Mouse (Mus musculus) olfactory bulb, adult 2 months (tissue): ENCODE measurements around the gene Tmem108. TPM values are rescaled to one million over a fixed set of nuclear protein-coding genes. Genes with fewer than 3 reads are reported as not detected.

Source experiments
- H3K27ac ChIP-seq: fragments of 200-500 bp; 2 replicates; pipeline ENCODE4 v1.5.1; 2012; ENCODE audit warnings: low read depth, low read length; ENCODE audit not compliant: insufficient read depth
- H3K4me1 ChIP-seq: fragments of 200-500 bp; 2 replicates; pipeline ENCODE4 v1.6.1; 2012; ENCODE audit warnings: low read length; ENCODE audit not compliant: control insufficient read depth, insufficient read depth
- H3K4me3 ChIP-seq: fragments of 200-500 bp; 2 replicates; pipeline ENCODE4 v1.5.1; 2012; ENCODE audit warnings: mild to moderate bottlenecking, low read depth, low read length, moderate library complexity; ENCODE audit not compliant: insufficient read depth
- CTCF ChIP-seq: fragments of 200-500 bp; IDR thresholded peaks from 2 replicates; pipeline ENCODE4 v1.5.1; 2012; ENCODE audit warnings: low read depth, mild to moderate bottlenecking, low read length, moderate library complexity; ENCODE audit not compliant: insufficient read depth
- POLR2A ChIP-seq: fragments of 200-500 bp; IDR thresholded peaks from 2 replicates; pipeline ENCODE4 v1.6.1; 2012; ENCODE audit warnings: mild to moderate bottlenecking, low read depth, low read length, moderate library complexity; ENCODE audit not compliant: insufficient read depth
- WGBS: fragments of 180-500 bp; shearing (Covaris S2); methylation state at CpG from one replicate; pipeline ENCODE4 v1.1.7; 2018; 5-methylcytosine and 5-hydroxymethylcytosine counted together
- polyA plus RNA-seq: library from polyadenylated mRNA; stranded (reverse); fragments of >200 nt; gene quantifications from 2 replicates; pipeline ENCODE4 v1.2.4, GENCODE M21; 2012; ENCODE audit warnings: low replicate concordance; ENCODE audit not compliant: missing spikeins, insufficient read depth, insufficient read length

The Tmem108 gene
- polyA plus RNA-seq, 1 experiment, result not detected

- Histone ChIP-seq H3K4me1 (peaks cover 19% of the 10 kb centered on the region), H3K4me3 (no peak overlapping the region), H3K27ac (peak overlapping the region; percentile 67)
- 30% methylated on average over 22 of the region's 22 CpGs for WGBS
- TF ChIP-seq CTCF, result no peak
- TF ChIP-seq POLR2A, result no peak
Observed at GRCm38 (mm10) chr9:103546695-103547645, 214.7 kb downstream of the Tmem108 start.

GRCm38 (mm10) chr9:103545729-103546128, 215.9 kb downstream of the Tmem108 start:
- peaks cover 17% of the 10 kb centered on the region for H3K4me1 ChIP-seq

GRCm38 (mm10) chr9:103545271-103545670, 216.4 kb downstream of the Tmem108 start:
- H3K27ac ChIP-seq, result no peak overlapping the region; the same call in 1 of the 2 replicates
- no peak overlapping the region for H3K4me3 ChIP-seq
- H3K4me1 ChIP-seq, result peaks cover 15% of the 10 kb centered on the region
- 41% methylated on average over 4 of the region's 4 CpGs for WGBS
- TF ChIP-seq CTCF (no peak), POLR2A (no peak)

More at GRCm38 (mm10) chr9:103545729-103546128, 215.9 kb downstream of the Tmem108 start:
- 55% methylated on average over 4 of the region's 4 CpGs for WGBS
- Histone ChIP-seq H3K4me3 (no peak overlapping the region), H3K27ac (no peak overlapping the region)
- TF ChIP-seq CTCF (no peak), POLR2A (no peak)

DNA sequence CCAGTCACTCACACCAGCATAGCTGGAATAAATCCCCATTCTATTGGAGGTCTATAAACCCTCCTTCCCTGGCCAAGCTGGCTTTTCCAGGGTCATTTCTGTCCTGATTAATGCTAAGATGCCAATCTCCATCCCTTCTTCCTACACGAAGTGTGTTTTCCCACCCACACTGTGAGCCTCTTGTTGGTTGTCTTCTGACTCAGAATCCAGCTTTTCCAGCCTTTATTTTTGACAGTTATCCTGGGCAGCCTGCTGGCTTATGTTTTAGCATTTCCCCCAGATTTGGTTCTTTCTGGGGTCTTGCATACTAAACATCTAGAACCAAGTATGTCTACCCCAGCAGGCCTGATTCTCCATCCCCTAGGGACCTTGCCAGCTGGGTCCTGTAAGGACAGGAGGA, 217.0 kb downstream of the Tmem108 start:
- 36% methylated on average over 1 of the region's 1 CpGs for WGBS
- Histone ChIP-seq H3K4me3 (no peak overlapping the region), H3K27ac (no peak overlapping the region), H3K4me1 (peaks cover 19% of the 10 kb centered on the region)
- no peak for TF ChIP-seq CTCF

DNA sequence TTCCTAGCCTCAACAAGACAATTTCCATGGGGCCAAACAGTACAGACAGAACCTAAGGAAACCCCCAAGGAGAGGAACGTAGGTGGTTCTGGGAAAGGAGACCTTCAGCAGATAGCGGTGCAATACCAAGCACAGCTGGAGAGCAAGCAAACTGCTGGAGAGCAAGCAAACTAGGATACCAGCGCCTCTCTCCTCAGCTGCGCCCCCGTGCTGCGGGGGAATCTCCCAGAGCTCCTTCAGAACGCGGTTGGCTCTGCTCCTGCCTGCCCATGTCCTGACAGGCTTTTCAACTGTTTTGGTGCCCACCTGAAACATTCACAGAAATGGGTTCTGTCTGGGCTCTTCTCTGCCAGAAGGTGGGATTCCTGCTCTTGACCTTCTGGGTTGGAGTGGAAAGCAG, 221.1 kb downstream of the Tmem108 start:
- 86% methylated on average over 8 of the region's 8 CpGs for WGBS
- Histone ChIP-seq H3K4me3 (no peak overlapping the region), H3K4me1 (peaks cover 21% of the 10 kb centered on the region), H3K27ac (no peak overlapping the region)
- TF ChIP-seq POLR2A (no peak), CTCF (no peak)

- peak overlapping the region; percentile 81 for H3K27ac ChIP-seq
- 28% methylated on average over 8 of the region's 8 CpGs for WGBS
- H3K4me3 ChIP-seq, result no peak overlapping the region
- H3K4me1 ChIP-seq, result peaks cover 19% of the 10 kb centered on the region
- no peak for TF ChIP-seq CTCF
- no peak for TF ChIP-seq POLR2A
Observed at GRCm38 (mm10) chr9:103538047-103538816, 223.4 kb downstream of the Tmem108 start.

- TF ChIP-seq POLR2A (no peak), CTCF (no peak)
- 92% methylated on average over 6 of the region's 6 CpGs for WGBS
- Histone ChIP-seq H3K27ac (no peak overlapping the region), H3K4me3 (no peak overlapping the region), H3K4me1 (peaks cover 19% of the 10 kb centered on the region)
Observed at GRCm38 (mm10) chr9:103536059-103536634, 225.5 kb downstream of the Tmem108 start.

GRCm38 (mm10) chr9:103525041-103525537, 236.5 kb downstream of the Tmem108 start:
- TF ChIP-seq CTCF (no peak), POLR2A (no peak)
- no peak overlapping the region for H3K27ac ChIP-seq
- H3K4me1 ChIP-seq, result peaks cover 21% of the 10 kb centered on the region
- H3K4me3 ChIP-seq, result no peak overlapping the region
- 47% methylated on average over 10 of the region's 10 CpGs for WGBS

GRCm38 (mm10) chr9:103524600-103524999, 237.0 kb downstream of the Tmem108 start:
- Histone ChIP-seq H3K4me3 (no peak overlapping the region), H3K4me1 (peaks cover 21% of the 10 kb centered on the region), H3K27ac (no peak overlapping the region)
- TF ChIP-seq CTCF (no peak), POLR2A (no peak)
- 69% methylated on average over 5 of the region's 5 CpGs for WGBS
